ENCODE assay signal across 7 mouse cellular contexts in genomic region chr15:98984681-98985080, GRCm38 (mm10). TPM values are rescaled to one million over a fixed set of nuclear protein-coding genes. Genes with fewer than 3 reads are reported as not detected.
DNase-seq lines count a peak whose midpoint lies in the region; ATAC-seq lines count a peak whose summit lies in the region.

No protein-coding gene starts in this region.

- ATAC-seq in megakaryocyte, adult 5-6 weeks (ENCODE audit: poor library complexity, severe bottlenecking) = no peak
- no peak for ATAC-seq in forebrain, embryonic 11.5 days (replicated peaks; ENCODE audit: low FRiP score)
- no peak for ATAC-seq in neural tube, embryonic 15.5 days (ENCODE audit: low FRiP score)

- H3K27me3 ChIP-seq in megakaryocyte, embryonic 14.5 days (replicated peaks) = peaks cover 8% of the 10 kb centered on the region
- no peaks in the 10 kb centered on the region for H3K27me3 ChIP-seq in forebrain, embryonic 11.5 days (ENCODE audit: control insufficient read depth, insufficient read depth, low read length)
- H3K27me3 ChIP-seq in limb, embryonic 10.5 days (ENCODE audit: low read depth, poor library complexity, severe bottlenecking) = no peaks in the 10 kb centered on the region
- no peaks in the 10 kb centered on the region for H3K27me3 ChIP-seq in neural tube, embryonic 15.5 days (replicated peaks)

- H3K9me3 ChIP-seq in megakaryocyte, embryonic 14.5 days = no peaks in the 10 kb centered on the region
- H3K9me3 ChIP-seq in forebrain, embryonic 11.5 days (ENCODE audit: control insufficient read depth, low read length) = no peaks in the 10 kb centered on the region
- H3K9me3 ChIP-seq in limb, embryonic 10.5 days (replicated peaks) = no peaks in the 10 kb centered on the region
- H3K9me3 ChIP-seq in neural tube, embryonic 15.5 days (replicated peaks) = no peaks in the 10 kb centered on the region

- H3K4me2 ChIP-seq in forebrain, embryonic 11.5 days (ENCODE audit: low read depth, low read length, severe bottlenecking) = peak overlapping the region; percentile 51; the same call in 1 of the 2 replicates
- peak overlapping the region; percentile 85 for H3K4me2 ChIP-seq in neural tube, embryonic 15.5 days

- no peaks in the 10 kb centered on the region for H3K36me3 ChIP-seq in megakaryocyte, embryonic 14.5 days (replicated peaks; ENCODE audit: low read length)
- H3K36me3 ChIP-seq in forebrain, embryonic 11.5 days (ENCODE audit: control insufficient read depth, insufficient read depth, low read length) = no peaks in the 10 kb centered on the region
- H3K36me3 ChIP-seq in limb, embryonic 10.5 days = no peaks in the 10 kb centered on the region
- H3K36me3 ChIP-seq in neural tube, embryonic 15.5 days = no peaks in the 10 kb centered on the region

- peaks cover 34% of the 10 kb centered on the region for H3K4me1 ChIP-seq in megakaryocyte, embryonic 14.5 days
- peaks cover 41% of the 10 kb centered on the region for H3K4me1 ChIP-seq in forebrain, embryonic 11.5 days (replicated peaks; ENCODE audit: control insufficient read depth, insufficient read depth, low read length)
- H3K4me1 ChIP-seq in limb, embryonic 10.5 days = peaks cover 52% of the 10 kb centered on the region
- H3K4me1 ChIP-seq in neural tube, embryonic 15.5 days = peaks cover 69% of the 10 kb centered on the region

- DNase-seq in forebrain, embryonic 11.5 days (ENCODE audit: low spot score) = peak; percentile 52
- no peak for DNase-seq in limb, embryonic 10.5 days (ENCODE audit: low spot score)
- no peak for DNase-seq in urinary bladder, postnatal 14 days (ENCODE audit: low spot score)
- no peak for DNase-seq in layer of hippocampus, postnatal 14 days (ENCODE audit: low spot score in 2 of 2)

- H3K27ac ChIP-seq in forebrain, embryonic 11.5 days (ENCODE audit: low read depth, low read length) = peak overlapping the region; percentile 73; the same call in 1 of the 2 replicates
- peak overlapping the region; percentile 90 for H3K27ac ChIP-seq in limb, embryonic 10.5 days
- peak overlapping the region; percentile 98 for H3K27ac ChIP-seq in neural tube, embryonic 15.5 days (replicated peaks)

- H3K9ac ChIP-seq in forebrain, embryonic 11.5 days (ENCODE audit: low read length) = peak overlapping the region; percentile 43; the same call in 1 of the 2 replicates
- H3K9ac ChIP-seq in neural tube, embryonic 15.5 days (replicated peaks) = peak overlapping the region; percentile 72

- peak overlapping the region; percentile 94 for H3K4me3 ChIP-seq in megakaryocyte, embryonic 14.5 days (replicated peaks)
- H3K4me3 ChIP-seq in forebrain, embryonic 11.5 days (ENCODE audit: low read depth, low read length) = peak overlapping the region; percentile 13; the same call in 1 of the 2 replicates
- H3K4me3 ChIP-seq in limb, embryonic 10.5 days = peak overlapping the region; percentile 56
- peak overlapping the region; percentile 45 for H3K4me3 ChIP-seq in neural tube, embryonic 15.5 days (replicated peaks)

- 37% methylated on average over 6 of the region's 6 CpGs for WGBS in forebrain, embryonic 11.5 days
- 69% methylated on average over 6 of the region's 6 CpGs for WGBS in limb, embryonic 10.5 days
- WGBS in neural tube, embryonic 15.5 days = 15% methylated on average over 6 of the region's 6 CpGs

RNA-seq across cellular contexts. Expression of gene Tuba1a, which starts 31.2 kb away (rescaled TPM):
- 40.3 and 115 TPM in 2 replicates for polyA plus RNA-seq in megakaryocyte, embryonic 14.5 days (2012; ENCODE audit: insufficient read depth, low replicate concordance)
- 118 and 120 TPM in 2 replicates for total RNA-seq in megakaryocyte, adult 5-6 weeks (2015)
- total RNA-seq in megakaryocyte, adult 5-6 weeks (2017) = 64.2 and 66.5 TPM in 2 replicates
- 5,083 and 5,852 TPM in 2 replicates for polyA plus RNA-seq in forebrain, embryonic 11.5 days (2014; fragmentation: Nextera tagmentation; extraction: Ambion mirVana)
- 1,294 and 1,475 TPM in 2 replicates for polyA plus RNA-seq in limb, embryonic 10.5 days (2016; fragmentation: Nextera tagmentation; extraction: Ambion mirVana)
- polyA plus RNA-seq in neural tube, embryonic 15.5 days (2015; fragmentation: Nextera tagmentation; extraction: Ambion mirVana) = 10,639 and 13,509 TPM in 2 replicates
- total RNA-seq in layer of hippocampus, postnatal 14 days (2021) = 1,000 to 10,000 TPM; 2,120 to 2,322 TPM

RNA-seq across cellular contexts. Expression of gene Gm49450, which starts 31.3 kb away (rescaled TPM):
- polyA plus RNA-seq in megakaryocyte, embryonic 14.5 days (2012; ENCODE audit: insufficient read depth, low replicate concordance) = 2.5 and 169 TPM in 2 replicates
- total RNA-seq in megakaryocyte, adult 5-6 weeks (2015) = 0.25 and 0.64 TPM in 2 replicates
- not detected in 2 replicates for total RNA-seq in megakaryocyte, adult 5-6 weeks (2017)
- polyA plus RNA-seq in forebrain, embryonic 11.5 days (2014; fragmentation: Nextera tagmentation; extraction: Ambion mirVana) = not detected in 2 replicates
- not detected in 2 replicates for polyA plus RNA-seq in limb, embryonic 10.5 days (2016; fragmentation: Nextera tagmentation; extraction: Ambion mirVana)
- not detected in 2 replicates for polyA plus RNA-seq in neural tube, embryonic 15.5 days (2015; fragmentation: Nextera tagmentation; extraction: Ambion mirVana)
- not detected for total RNA-seq in layer of hippocampus, postnatal 14 days (2021)

RNA-seq across cellular contexts. Expression of gene Tuba1c, which starts 45.0 kb away (rescaled TPM):
- 62.0 and 103 TPM in 2 replicates for polyA plus RNA-seq in megakaryocyte, embryonic 14.5 days (2012; ENCODE audit: insufficient read depth, low replicate concordance)
- 232 and 270 TPM in 2 replicates for total RNA-seq in megakaryocyte, adult 5-6 weeks (2015)
- total RNA-seq in megakaryocyte, adult 5-6 weeks (2017) = 124 and 128 TPM in 2 replicates
- polyA plus RNA-seq in forebrain, embryonic 11.5 days (2014; fragmentation: Nextera tagmentation; extraction: Ambion mirVana) = 142 and 160 TPM in 2 replicates
- polyA plus RNA-seq in limb, embryonic 10.5 days (2016; fragmentation: Nextera tagmentation; extraction: Ambion mirVana) = 133 and 138 TPM in 2 replicates
- polyA plus RNA-seq in neural tube, embryonic 15.5 days (2015; fragmentation: Nextera tagmentation; extraction: Ambion mirVana) = 12.4 and 52.6 TPM in 2 replicates
- 100 to 1,000 TPM; 119 to 162 TPM for total RNA-seq in layer of hippocampus, postnatal 14 days (2021)

RNA-seq across cellular contexts. Expression of gene Tuba1b, which starts 50.3 kb away (rescaled TPM):
- 19.4 and 182 TPM in 2 replicates for polyA plus RNA-seq in megakaryocyte, embryonic 14.5 days (2012; ENCODE audit: insufficient read depth, low replicate concordance)
- 2,048 and 2,084 TPM in 2 replicates for total RNA-seq in megakaryocyte, adult 5-6 weeks (2015)
- 628 and 646 TPM in 2 replicates for total RNA-seq in megakaryocyte, adult 5-6 weeks (2017)
- 2,366 and 2,605 TPM in 2 replicates for polyA plus RNA-seq in forebrain, embryonic 11.5 days (2014; fragmentation: Nextera tagmentation; extraction: Ambion mirVana)
- polyA plus RNA-seq in limb, embryonic 10.5 days (2016; fragmentation: Nextera tagmentation; extraction: Ambion mirVana) = 2,301 and 2,452 TPM in 2 replicates
- 1,446 and 1,534 TPM in 2 replicates for polyA plus RNA-seq in neural tube, embryonic 15.5 days (2015; fragmentation: Nextera tagmentation; extraction: Ambion mirVana)
- total RNA-seq in layer of hippocampus, postnatal 14 days (2021) = 100 to 1,000 TPM; 661 to 671 TPM

Comparison
In these comparisons a context has a peak if more than half of its experiments do, and no peak if none do; other contexts are left out.
1. H3K4me3 ChIP-seq: peak in every context shown above with its lines; median percentile 94 in megakaryocyte, embryonic 14.5 days; 56 in limb, embryonic 10.5 days; 45 in neural tube, embryonic 15.5 days; 13 in forebrain, embryonic 11.5 days.
2. RNA of gene Tuba1a, which starts 31.2 kb away (polyA plus RNA-seq): 10,639 to 13,509 TPM in neural tube, embryonic 15.5 days, 5,083 to 5,852 TPM in forebrain, embryonic 11.5 days and 1,294 to 1,475 TPM in limb, embryonic 10.5 days; 40.3 to 115 TPM in megakaryocyte, embryonic 14.5 days; every median in the first group is over 10 times any median in the second.
3. Peak in every context shown above with its lines, with median percentiles within 50 percentile points of each other: H3K27ac ChIP-seq.